Mouse (Mus musculus) B cell, adult 2 months (primary cell): ENCODE measurements at regions not wholly inside any gene's neighbourhood (a gene's known extent, or its start where the extent isn't known, plus 50 kb on each side); places are given as distances from the start of the nearest gene placed in this dataset.
A peak's percentile ranks its signal among the peaks of the same experiment; 100 is the strongest.

ENCODE experiments used
- DNase-seq, 2 experiments: peaks; one replicate each; pipeline ENCODE4 v3.0.0; 2022

DNA sequence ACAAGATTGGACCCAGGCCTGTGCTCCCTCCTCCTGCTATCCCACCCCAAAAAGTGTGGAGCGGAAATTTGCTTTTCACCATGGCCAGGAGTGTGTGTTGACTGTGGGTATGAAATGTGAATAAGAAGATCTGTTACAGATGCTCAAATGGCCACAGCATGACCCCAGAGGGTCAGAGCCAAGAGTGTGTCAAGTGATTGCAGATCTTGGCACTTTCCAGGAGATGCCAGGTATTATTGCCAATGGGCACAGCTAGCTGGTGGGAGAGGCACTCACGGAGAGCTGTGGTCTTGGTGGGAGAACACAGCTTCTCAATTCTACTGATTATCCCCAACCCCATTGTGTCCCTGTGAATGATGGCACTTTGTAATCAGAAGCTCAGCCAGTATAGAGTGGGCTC lies 62.7 kb downstream of the Smim20 start:
- DNase-seq = no peak

GRCm38 (mm10) chr5:53336704-53337103 lies 69.8 kb downstream of the Smim20 start:
- no peak for DNase-seq

GRCm38 (mm10) chr5:53337816-53338215 lies 70.9 kb downstream of the Smim20 start:
- DNase-seq = no peak

- DNase-seq = no peak
Observed at GRCm38 (mm10) chr5:53345164-53345563, 78.3 kb downstream of the Smim20 start.

- no peak for DNase-seq
Observed at GRCm38 (mm10) chr5:53346028-53346427, 79.1 kb downstream of the Smim20 start.

DNA sequence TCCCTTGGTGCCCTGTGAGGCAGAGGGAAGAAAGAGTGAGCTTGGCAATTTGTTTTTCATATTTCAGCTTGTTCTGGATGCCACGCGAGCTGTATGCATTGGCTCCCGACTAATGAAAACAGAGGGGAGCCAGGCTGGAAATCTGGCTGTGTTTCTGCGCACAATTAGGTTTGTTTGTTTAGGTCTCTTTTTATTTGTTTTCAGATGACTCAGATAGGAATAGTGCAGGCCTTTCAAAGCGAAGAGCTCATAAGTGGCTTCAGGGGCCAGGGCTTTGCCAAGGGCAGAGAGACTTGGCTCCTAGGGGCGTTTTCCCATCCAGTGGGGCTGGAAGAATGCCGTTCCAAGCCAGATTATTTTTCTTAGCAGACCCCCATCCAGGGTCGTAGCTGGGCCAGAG lies 79.9 kb downstream of the Smim20 start:
- no peak for DNase-seq

- DNase-seq = no peak
Observed at GRCm38 (mm10) chr5:53352852-53353251, 86.0 kb downstream of the Smim20 start.

GRCm38 (mm10) chr5:53354296-53354695 lies 87.4 kb downstream of the Smim20 start:
- no peak for DNase-seq

GRCm38 (mm10) chr5:53355069-53355468 lies 88.2 kb downstream of the Smim20 start:
- peak; percentile 70 to 73 for DNase-seq

GRCm38 (mm10) chr5:53357086-53357608 lies 90.3 kb downstream of the Smim20 start:
- no peak for DNase-seq

- no peak for DNase-seq
Observed at GRCm38 (mm10) chr5:53358181-53358580, 91.3 kb downstream of the Smim20 start.

DNA sequence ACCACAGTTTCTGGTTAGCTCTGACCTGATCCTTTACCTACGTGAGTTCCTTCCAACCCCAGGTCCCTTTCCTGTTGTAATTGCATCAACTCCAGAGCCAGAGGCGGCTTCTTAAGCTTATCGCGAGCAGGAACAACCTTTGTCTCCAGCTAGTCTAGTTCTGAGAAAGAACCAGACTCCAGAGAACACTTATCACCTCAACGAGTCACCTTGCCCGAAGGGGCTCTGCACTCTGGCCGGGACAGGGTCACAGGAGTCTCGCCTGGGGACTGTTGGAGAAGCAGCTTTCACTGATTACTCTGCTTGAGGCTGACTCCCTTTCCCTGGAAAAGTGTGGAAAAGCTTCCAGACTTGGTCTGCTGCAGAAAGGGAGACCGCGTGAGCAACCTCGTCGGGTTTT lies 93.0 kb downstream of the Smim20 start:
- DNase-seq = no peak

DNA sequence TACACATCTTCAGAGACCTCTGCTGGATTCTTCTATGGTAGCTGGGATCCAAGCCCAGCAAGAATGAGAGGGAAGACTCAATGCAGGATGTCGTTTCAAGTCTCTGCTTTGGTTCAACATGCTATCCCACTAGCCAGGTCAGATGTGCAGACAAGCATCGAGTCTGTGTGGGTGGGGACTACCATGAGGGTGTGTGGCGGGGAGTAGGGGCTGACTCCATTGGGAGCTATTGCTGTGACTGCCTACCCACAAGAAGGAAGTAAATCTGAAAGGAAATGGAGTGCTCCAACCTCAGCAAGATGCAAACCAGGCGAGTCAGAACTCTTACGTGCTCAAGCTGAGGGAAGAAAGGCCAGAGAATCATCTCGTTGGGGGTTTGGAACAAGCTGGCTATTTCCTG lies 94.4 kb downstream of the Smim20 start:
- DNase-seq = no peak

GRCm38 (mm10) chr5:53363898-53364297 lies 97.0 kb downstream of the Smim20 start:
- DNase-seq = no peak

DNA sequence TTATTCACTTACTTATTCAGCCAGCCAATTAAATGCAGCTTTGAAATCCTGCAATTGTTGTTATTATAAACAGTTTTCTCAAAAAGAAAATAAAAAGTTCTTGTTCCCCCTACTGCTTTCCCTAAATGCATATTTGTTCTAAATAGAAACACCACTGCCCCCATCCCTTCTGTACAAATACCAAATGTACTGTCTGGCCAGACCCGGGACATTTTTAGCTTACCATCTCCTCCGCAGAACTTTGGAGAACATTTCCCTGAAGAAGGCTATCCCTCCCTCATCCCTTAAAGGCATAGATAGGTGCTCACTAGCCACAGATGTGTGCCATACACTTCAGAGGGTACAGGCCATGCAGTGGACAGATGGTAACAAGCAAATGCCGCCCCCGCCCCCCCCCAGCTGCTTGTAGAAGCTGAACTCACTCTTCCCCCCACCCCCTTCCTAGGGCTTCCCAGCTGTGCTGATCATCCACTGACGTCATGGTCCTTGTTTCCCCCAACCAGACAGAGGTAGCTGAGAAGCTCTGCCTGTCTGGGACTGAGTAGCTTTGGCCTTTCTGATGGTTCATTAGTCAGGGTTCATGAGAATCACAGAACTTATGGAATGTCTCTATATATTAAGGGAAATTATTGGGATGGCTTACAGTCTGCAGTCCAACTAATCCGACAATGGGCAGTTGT lies 98.9 kb upstream of the Rbpj start:
- no peak for DNase-seq

- DNase-seq = no peak
Observed at GRCm38 (mm10) chr5:53370272-53370671, 95.7 kb upstream of the Rbpj start.

DNA sequence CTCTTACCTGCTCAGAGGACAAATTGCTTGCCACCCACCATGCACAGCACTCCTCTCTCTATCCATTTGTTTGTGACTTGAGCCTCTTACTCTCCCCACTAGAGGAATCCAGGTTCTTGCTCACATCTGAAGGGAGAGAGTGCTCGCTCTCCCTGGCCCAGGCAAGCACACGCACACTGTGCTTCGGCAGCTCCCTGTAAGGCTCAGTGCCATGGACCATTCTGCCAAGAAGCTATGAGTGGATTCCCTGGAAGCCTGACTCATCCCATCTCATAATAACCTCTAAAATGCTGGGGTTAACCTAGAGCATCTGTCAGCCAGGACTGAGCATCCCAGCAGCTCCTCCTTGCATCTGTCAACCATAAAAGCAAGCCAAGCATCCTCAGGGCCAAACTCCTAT lies 94.3 kb upstream of the Rbpj start:
- no peak for DNase-seq

- no peak for DNase-seq
Observed at GRCm38 (mm10) chr5:53373315-53373714, 92.6 kb upstream of the Rbpj start.

DNA sequence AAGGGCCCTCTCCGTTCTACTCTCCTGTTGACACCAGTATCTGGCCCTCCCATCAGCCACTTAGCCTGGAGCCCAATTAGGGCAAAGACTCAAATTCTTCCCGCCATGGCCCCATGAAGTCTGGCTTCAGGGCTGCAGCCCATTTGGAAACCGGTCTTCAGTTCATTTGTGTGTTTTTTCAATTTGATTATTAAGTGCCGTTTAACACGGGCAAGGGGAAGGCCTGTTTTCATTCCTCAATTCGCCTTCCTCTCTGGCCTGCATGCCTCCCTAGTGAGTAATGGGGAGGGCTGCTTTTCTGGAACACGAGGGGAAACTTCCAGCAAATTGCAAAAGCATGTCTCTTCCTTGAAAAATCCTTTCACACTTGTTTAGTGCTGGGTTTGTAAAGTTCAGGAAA lies 89.1 kb upstream of the Rbpj start:
- DNase-seq = no peak

- DNase-seq = no peak
Observed at GRCm38 (mm10) chr5:53377698-53378097, 88.3 kb upstream of the Rbpj start.

DNA sequence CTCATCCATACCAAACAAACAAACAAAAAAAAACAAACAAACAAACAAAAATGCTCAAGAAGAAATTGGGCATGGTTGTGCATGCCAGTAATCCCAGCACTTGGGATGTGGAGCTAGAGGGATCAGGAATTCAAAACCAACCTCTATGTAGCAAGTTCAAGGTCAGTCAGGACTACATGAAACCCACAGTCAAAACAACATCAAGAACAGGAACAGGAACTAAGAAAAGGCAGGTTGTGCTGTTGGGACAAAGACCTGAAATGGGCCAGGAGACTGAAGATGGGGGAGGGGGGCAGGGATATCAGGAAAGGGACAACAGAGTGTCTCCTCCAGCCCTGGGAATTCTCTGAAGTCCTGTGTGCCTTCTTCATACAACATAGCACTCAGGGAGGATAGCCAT lies 87.8 kb upstream of the Rbpj start:
- DNase-seq = no peak

DNA sequence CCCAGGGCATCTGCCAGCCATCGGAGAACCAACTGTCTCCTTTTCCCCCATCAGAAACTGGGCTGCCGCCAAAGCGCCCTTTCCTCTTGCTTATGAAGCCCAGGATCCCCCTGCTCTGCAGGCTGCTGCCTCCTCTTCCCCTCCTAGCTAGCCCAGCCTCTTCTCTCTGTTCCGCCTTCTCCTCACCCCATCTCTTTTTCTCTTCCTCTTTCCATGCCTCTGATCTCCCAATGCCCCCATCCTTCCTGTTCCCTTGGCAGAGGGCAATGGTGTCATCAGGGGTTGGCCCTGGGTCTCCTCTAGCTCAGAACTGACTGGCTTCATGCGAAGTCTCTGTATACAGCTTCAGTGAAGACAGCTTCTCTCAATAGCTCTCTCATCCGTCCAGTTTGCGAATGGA lies 87.4 kb upstream of the Rbpj start:
- no peak for DNase-seq

GRCm38 (mm10) chr5:53379612-53380011 lies 86.3 kb upstream of the Rbpj start:
- no peak for DNase-seq

GRCm38 (mm10) chr5:53380203-53380602 lies 85.7 kb upstream of the Rbpj start:
- DNase-seq = no peak

DNA sequence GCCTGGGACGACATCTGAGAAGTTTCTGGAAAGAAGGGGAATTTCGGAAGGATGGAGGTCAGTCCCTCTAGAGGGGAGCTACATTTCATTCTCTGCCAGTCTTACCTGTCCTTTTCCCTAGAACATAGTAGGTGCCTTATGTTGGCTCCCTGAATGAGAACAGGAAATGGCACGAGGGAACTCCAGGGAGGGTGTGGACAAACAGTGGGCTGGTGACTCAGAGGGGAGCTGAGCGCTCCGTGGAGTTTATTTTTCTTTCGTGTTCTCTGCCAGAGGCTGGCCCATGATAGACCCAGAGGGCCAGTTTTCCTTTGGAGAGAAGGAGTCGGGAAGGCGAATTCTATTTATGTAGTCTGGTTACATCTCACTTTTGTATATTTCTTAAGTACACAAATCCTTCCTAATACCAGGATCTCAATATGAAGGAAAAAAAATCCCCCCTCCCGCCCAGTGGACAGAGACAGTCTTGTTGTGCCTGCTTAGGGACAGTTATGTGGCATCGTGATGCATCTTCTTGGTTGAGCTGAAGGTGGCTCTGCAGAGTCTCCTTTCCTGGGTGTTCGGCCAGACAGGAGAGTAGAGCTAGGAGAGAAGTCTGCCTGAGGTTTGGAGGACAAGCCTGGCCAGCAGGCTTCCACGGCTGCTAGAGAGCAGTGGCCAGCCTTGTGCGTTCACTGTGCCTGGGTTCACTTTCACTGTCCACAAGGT lies 84.3 kb upstream of the Rbpj start:
- DNase-seq = no peak
